Mouse (Mus musculus) 3134 (cell line): ENCODE measurements at regions not wholly inside any gene's neighbourhood (a gene's known extent, or its start where the extent isn't known, plus 50 kb on each side); places are given as distances from the start of the nearest gene placed in this dataset.
A peak's percentile ranks its signal among the peaks of the same experiment; 100 is the strongest.

Experiments
- DNase-seq: peaks from one replicate; pipeline ENCODE4 v3.0.0-alpha.2; 2011; ENCODE audit warnings: low spot score; ENCODE audit not compliant: insufficient read length; ENCODE audit errors: extremely low read depth

DNA sequence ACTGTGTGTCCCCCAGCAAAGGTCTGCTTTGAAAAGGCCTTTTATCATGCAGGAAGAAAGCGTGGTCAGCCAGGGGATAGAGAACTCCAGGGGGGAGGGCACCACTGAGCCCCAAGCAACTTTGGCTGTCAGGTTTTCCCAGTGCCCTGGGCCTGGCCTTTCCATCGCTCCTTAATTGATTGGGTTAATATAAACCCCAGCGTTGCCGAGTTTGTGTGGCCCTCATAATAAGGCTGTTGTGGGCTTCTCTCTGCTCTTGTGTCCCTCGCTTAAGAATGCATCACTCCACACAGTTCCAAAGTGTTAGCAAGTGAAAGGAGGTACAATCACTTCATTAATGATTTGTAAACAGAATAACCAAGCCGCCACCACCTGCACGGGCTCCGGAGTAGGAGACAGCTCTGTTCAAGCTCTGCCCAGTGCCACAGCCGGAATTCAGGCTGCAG, 455.5 kb downstream of the Irx1 start:
- DNase-seq = no peak

DNA sequence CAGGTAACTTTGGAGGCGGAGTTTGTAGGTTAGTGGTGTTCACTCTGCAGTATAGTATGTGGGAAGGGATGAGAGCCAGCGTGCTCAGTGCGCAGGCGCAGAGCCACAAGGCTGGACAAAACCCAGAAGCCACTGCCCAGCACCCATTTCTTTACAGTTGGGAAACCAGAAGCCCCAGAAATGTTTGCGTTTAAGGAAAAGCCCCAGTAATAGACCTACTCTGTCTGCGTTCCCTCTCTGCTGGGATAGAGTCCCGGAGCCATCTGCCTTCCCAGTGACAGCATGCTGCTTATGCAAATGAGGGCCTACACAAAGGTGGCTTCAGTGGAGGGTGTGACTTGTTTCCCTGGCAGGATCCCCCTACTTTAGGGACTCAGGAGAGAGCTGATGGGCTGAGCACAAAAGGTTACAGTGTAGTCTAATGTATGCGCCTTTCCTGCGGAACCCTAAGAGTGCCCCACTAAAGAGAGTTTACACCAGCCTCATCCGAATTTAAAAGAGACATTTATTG, 456.0 kb downstream of the Irx1 start:
- no peak for DNase-seq

DNA sequence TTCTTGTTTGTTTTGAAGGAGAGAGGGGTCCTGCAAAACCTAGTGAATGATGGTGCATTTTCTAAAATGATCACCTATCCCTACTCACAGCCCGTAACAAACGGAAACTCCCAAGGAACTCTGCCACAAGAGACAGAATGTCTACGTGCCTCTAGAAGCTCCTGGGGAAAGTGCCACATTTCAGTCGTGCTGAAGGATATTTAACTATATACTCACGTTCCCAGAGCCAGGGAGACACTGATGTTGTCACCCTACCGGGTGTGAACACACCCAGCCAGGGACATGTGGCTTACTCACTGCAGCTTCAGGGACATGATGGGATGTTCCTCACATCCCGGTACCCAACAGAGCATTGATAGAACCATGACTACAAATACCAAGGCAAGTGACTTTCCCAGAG, 456.7 kb downstream of the Irx1 start:
- no peak for DNase-seq

DNA sequence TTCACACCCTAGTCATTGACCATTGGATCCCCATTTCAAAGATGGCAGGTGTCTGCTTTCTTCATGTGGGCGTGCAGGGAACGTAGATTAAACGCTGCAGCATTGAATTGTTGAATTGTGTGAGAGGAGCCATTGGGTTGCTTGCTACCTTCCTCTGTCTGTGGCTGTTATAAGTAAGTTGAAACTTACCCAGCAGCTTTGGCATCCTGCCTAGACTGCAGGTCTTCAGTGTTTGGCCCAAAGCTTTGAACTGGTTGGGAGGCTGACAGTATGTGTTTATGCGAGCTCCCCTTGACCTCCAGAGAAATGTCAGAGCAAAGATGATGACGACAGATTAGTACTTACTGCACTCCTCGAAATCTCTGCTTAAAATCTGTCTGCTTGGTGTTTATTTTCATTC, 473.8 kb downstream of the Irx1 start:
- DNase-seq = no peak

DNA sequence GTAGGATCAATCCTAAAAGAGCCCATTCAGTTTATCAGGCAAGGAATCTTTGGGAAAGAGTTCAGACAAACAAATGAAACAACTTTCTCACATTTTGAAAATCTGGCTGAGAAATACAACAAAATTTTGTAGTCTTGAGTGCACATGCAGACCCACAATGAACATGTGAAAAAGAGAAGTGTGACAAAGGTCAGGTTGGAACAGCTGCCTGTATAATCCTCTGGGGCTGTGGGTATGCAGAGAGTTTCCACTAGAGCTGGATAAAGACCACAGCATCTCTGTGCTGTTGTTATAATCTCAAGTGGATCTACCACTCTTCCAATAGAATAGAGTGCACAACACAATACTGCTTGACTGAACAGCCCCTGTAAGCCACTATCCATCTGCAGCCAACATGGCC, 482.3 kb downstream of the Irx1 start:
- no peak for DNase-seq

DNA sequence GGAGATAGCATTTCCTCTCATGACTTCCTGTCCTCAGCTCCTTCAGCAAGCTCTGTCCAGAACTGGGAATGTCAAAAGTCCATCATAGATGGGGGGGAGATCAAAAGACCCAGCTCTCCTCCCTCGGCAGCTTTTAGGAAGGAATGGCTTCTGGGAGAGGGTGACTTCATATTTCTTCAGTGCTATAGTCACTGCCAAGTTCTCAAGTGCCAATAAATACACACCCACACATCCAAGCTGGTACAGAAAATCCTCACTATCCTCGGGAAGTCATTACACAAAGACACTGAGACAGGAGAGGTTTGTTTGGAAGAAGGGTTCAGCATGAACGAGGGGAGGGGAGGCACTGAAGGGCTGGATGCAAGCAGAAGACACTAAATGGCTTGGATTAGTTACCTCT, 502.0 kb downstream of the Irx1 start:
- no peak for DNase-seq

DNA sequence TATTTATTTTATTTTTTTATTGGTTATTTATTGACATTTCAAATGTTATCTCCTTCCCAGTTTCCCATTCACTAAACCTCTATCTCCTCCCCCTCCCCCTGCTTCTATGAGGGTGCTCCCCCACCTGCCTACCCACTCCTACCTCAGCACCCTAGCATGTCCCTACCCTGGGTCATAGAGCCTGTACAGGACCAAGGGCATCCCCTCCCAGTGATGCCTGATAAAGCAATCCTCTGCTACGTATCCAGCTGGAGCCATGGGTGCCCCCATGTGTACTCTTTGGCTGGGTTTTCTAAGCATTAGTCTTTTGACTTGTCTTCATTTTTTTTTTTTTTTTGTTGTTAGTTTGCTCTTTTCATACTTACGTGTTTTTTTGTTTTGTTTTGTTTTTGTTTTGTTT, 502.9 kb downstream of the Irx1 start:
- no peak for DNase-seq

DNA sequence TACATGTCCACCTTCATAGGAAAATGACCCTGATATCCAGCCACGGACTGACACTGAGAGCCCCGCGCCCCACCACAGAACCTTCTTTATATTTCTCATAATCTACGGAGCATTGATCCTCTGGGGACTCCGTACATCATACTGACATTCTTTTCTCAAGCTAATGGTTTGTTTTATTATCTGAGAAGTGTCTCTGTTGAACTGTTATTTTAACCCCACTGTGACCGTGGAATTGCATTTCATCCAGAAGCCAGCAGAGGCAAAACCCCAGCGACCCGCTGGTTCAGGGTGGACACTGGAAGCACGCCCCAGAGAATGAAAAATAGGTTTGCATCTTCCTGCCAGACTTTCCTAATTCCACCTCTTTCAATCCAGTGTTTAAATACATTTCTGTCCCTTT, 503.4 kb downstream of the Irx1 start:
- DNase-seq = no peak

DNA sequence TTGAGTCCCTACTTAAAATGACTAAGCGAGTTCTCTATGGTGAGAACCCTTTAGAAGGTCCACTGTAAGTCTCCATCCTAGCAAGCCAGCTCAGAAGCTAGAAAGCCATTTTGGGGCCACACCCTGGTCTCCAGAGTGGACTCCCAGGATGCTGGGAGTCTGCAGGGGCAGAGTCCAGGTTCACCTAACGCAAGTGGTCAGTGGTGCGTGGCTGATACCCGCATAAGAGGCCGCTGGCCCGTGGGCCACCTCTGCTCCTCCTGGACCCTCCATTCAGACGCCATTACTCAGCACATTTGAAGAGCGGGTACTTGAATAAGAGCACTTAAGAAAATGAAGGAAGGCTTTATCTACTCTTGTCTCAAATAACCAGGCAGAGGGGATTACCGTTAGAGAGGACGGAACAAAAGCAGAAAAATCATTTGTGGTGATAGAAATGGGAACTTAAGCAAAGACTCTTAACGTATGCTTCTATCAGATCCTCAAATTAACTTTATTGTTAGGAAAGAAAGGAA, 504.4 kb downstream of the Irx1 start:
- no peak for DNase-seq

DNA sequence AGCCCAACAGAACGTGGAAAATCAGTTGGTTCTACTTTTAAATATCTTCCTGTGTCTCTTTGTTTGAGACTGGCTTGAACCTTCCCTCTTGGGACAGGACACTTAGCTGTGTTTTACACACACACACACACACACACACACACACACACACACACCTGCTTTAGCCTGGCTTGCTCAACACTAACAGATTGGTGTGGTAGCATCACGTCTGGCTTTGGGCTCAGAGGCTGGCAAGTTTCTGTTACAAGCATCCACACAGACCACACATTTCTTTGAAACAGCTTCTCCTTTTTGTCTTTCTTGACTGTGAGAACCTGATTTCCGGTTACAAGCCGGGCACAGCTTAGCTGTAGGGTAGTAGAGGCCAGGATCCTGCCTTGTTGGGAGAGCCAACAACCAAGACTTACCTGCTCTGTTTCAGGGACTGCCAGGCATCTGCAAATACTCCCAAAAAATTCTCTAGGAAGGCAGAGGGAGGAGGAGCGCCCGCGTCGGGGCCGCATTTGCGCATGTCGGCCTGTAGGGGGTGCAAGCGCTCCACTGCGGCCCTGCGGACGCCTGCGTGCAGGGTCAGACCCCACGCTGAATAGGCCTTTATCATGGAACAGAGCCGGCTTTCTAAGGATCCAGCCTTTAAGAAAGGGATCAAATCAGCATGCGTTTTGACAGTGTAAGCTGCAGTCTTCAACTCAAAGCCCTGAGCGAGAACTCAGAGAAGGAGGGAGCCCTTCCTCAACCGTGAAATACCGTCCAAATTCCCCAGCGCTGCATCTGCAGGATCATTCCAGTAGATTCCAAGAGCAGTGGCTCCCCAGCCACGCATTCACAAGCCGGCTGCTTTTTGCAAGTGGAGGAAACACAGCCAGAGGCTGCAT, 505.2 kb downstream of the Irx1 start:
- peak; percentile 29 for DNase-seq

DNA sequence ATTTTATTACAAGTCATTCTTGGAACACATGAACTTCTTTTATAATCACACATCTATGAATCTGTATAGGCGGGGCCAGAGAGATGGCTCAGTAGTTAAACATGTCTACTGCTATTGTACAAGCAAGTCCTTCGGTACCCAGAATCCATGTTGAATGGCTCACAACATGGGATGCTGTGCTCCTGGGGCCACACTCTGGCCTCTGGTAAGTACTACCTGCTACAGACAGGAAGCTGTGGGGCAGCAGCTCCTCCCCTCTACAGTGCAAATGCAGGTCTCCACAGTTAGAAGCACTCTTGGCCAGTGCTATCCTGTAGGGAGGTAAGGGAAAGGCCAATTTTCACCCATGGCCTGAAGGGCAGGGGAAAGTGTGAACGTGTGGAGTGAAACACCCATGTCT, 506.0 kb downstream of the Irx1 start:
- no peak for DNase-seq

DNA sequence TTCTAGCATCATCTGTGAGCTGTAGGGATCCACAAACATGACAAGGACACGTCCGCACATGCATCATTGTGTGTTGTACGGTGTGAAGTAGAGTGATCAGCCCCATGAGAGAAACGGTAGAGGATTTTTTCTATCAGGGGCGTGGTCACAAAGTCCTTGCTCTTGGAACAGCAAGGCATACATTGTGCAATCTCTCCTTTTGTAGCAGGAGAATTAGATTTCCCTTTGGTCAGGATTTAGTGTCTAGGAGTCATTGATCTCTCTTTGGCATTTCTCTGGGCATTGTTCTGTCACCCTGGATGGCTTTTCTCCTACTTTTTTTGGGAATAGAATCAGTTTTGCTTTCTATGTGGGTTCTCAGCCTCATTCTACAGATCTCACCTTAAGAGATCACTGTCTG, 511.3 kb downstream of the Irx1 start:
- no peak for DNase-seq

DNA sequence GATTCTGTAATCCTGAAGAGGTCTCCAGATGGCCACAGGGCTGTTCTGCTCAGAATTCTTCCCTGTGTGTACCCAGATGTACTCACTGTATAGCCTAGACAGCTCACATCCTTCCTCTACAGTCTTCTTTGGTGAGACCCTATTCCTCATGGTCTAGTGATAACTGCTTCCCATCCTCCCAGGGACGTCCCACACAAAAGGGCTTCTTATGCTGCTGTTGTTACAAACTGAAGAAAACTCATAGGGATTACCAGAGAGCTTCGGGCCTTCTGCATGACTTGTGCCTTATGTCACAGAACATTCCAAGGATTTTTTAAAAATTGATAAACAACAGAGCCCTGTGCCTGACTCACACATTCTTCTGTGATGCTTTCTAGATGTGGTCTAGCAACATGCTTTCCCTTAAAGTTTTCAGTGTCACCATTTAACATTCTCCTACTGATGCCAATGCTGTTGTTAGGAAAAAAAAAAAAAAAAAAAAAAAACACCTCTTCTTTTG, 525.9 kb downstream of the Irx1 start:
- peak; percentile 12 for DNase-seq

DNA sequence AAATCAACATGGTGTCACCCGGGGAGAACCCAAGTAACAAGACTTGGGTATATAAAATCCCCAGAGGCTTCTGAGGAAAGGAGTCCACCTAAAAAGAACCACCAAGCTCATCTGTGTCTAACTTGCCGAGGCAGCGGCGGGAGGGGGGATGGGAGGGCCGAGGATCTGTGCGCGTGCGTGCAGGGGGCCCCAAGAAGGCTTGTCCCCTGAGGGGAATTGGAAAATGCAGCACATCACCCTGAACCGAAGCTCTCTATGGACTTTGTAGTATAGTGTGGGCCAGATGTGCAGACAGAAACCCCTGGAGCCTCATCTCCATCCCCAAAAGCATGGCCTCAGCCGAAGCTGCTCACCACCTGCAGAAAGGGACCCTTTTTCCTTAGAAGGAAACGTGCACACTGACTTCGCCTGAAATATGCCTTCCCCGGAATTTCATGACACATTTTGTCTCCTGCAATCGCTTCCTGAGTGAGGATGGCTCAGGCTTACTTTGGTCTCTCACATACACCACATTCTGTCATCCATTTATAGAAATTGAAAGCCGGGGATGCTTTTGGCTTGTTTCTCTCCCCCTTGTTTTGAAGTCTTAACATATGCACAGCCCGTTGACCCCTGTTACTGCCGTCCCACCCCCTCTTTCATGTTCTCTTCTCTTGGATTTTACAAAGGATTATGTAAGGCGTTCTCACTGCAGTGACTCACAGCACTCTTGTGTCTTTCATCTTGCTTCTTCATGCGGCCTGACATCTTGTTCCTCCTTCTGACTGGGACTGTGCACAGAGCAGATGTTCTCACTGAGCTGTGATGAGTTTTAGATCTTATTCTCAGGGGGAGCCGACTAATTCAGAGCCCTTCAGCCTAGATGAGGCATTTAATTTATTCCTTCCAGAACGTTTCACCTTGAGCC, 559.6 kb downstream of the Irx1 start:
- no peak for DNase-seq

DNA sequence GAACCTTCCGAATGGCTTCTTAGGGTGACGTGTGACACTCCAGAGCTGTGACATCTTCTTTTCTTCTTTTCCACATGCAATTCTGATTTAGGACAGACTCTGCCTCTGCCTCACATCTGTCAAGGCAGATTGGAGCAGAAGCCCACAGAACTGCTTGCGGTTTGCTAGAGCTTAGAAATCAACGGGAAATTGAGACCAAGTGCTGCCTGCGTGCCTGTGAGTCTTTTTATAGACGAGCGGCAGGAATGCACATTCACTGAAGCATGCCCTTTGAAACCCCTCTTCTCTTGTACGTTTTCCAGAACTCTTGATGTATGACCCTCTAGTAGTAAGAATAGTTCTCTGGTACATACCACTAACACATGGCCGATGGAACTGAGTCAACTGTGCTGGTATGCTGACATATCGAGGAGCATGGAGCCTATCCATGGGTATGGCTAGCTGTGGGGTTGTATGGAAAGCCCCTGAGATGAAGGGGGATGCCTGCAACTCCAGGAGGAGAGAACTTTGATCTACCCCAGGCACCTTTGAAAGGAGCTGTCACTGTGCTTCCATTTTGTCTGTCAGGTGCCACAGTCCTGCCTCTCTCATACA, 552.2 kb upstream of the Adamts16 start:
- DNase-seq = no peak

DNA sequence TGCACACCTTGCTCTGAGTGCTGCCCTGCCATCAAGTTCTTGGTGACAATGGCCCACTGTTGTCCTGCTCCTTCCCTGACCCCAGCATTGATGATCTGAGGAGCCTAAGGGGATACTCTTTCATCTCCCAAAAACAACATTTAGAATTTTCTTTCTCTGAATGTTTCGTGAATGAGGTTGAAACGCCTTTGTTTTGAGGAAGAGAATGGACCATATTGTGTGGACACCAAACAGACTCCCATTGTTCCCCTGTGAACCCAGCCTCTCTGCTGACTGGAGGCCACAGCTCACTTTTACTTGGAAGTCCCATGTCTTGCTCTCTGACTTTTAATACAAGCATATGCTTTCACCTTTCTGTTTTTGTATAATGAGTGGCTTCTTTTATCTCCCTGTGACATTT, 537.0 kb upstream of the Adamts16 start:
- no peak for DNase-seq

DNA sequence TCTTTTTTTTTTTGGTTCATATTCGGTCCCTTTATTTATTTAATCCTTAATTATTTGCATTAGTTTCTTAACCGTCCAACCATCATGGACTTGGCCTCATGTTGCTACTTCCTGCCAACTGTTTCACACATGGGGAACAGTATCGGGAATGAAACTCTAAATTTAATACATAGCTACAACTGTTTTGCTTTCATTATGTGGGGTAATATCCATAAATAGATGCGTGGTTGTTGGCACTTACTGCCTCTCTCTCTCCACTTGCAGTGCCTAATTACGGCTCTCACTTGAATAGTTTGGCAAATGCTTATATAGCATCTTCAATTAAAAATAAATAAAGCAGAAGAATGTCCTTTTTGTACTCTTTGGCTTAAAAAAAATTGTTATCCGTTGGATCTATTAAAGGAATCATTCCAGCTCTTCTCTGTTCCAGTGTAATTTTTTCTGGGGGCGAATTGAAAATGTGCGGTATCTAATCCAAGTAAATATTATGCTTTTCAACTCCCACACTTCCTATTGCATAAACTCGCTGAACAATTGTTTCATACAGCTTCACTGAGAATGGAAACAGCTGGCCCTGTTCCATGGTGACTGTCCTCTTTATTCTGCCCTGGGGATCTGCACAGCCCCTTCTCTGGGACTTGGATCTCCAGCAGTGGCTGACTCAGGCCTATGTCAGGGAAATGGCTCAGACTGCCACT, 534.4 kb upstream of the Adamts16 start:
- DNase-seq = no peak

DNA sequence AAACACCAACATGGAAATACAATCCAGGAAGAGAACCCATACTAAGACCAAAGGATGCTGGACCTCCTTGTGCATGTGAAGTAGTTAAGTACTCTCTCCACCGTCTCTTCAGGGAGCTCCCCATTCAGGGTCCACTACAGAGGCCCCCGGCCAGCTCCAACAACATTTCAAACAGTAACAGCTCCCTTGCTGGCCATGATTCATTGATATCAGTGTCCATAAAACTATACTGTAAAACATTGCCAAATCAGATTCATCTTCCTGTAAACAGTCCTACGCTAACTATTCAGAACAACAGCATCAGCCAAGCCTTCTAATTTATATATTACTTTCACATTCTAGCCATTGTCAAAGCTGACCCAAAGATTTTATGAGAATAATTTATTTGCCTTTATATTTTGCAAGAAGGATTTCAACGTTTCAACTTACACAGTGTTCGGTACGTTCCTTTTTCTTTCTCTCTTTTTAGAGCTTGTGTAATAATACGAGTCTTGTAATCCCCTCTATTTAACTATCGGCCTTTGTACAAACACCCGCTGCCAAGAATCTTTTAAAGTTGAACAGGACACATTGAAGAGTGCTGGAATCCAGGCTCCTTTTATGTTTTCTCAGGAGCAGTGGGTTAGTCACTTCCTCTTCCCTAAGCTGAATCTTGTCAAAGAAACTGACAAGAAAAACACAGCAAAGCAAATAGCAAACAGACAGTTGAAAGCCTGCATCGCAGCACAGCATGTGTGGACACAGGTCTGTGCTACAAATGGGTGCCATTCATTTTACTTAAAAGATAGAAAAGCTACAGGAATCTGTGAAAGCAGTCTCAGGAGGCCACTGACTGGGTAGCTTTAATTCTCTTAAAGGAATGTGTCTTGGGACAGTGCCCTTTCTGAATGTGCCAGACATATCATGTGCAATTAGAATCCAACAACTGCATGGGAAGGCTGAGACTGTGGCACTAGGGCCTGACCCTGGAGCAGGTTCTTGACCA, 531.4 kb upstream of the Adamts16 start:
- DNase-seq = no peak

DNA sequence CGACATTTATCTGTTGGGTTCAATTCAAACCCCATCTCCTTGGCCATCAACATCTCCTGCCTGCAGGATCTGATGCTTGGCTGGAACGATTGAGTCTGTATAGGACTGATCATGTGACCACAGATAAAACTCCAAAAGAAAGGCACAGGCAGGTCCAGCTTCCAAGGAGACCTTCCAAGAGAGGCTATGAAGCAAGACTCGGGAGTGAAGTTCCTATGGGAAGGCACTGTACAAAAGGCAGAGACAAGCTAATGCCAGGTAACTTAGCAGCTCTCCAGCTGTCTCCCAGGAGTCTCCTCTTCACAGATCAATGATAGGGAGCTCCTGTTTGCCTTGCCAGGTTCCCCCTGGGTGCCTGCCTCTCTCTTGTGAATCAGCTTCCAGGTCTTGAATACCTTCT, 528.2 kb upstream of the Adamts16 start:
- DNase-seq = no peak
